Comparison of ENCODE assay signal across 8 mouse cellular contexts in genomic region chr11:75513336-75513735, GRCm38 (mm10). TPM values are rescaled to one million over a fixed set of nuclear protein-coding genes. Genes with fewer than 3 reads are reported as not detected.
DNase-seq lines count a peak whose midpoint lies in the region; ATAC-seq and TF ChIP-seq lines count a peak whose summit lies in the region.

TSS of gene Scarf1 (plus strand) at chr11:75513540.

- no peak for DNase-seq in midbrain, postnatal 0 days (ENCODE audit: low spot score)
- peak; percentile 68 to 71 for DNase-seq in heart, postnatal 14 days
- DNase-seq in kidney, postnatal 4 days = peak; percentile 68 to 79
- DNase-seq in c-Kit-positive CD71-positive TER-119-positive erythroid progenitor cells, embryonic 14.5 days (ENCODE audit: low spot score) = no peak
- no peak for DNase-seq in layer of hippocampus, postnatal 14 days (ENCODE audit: low spot score in 2 of 2)

- WGBS in midbrain, embryonic 16.5 days = 45% methylated on average over 8 of the region's 8 CpGs
- WGBS in midbrain, postnatal 0 days = 56% methylated on average over 8 of the region's 8 CpGs
- WGBS in neural tube, embryonic 15.5 days = 60% methylated on average over 8 of the region's 8 CpGs

- ATAC-seq in midbrain, embryonic 16.5 days = no peak
- no peak for ATAC-seq in midbrain, postnatal 0 days (ENCODE audit: low FRiP score)
- no peak for ATAC-seq in neural tube, embryonic 15.5 days (ENCODE audit: low FRiP score)
- no peak for ATAC-seq in erythroblast, adult 5-6 weeks (replicated peaks; ENCODE audit: low FRiP score, poor library complexity, severe bottlenecking)

- intact Hi-C loops in heart, postnatal 14 days (cut with DNase I) = no loop called here

- H3K4me3 ChIP-seq in midbrain, embryonic 16.5 days (ENCODE audit: low read depth, low read length) = no peak within 1 kb of the TSS
- H3K4me3 ChIP-seq in midbrain, postnatal 0 days (ENCODE audit: low read depth, low read length) = no peak within 1 kb of the TSS
- no peak within 1 kb of the TSS for H3K4me3 ChIP-seq in neural tube, embryonic 15.5 days (replicated peaks)

- H3K27ac ChIP-seq in midbrain, embryonic 16.5 days (ENCODE audit: low read length) = no peak within 1 kb of the TSS
- no peak within 1 kb of the TSS for H3K27ac ChIP-seq in midbrain, postnatal 0 days (ENCODE audit: low read depth, low read length)
- no peak within 1 kb of the TSS for H3K27ac ChIP-seq in neural tube, embryonic 15.5 days (replicated peaks)

- H3K9ac ChIP-seq in midbrain, embryonic 16.5 days (ENCODE audit: low read depth, low read length) = no peak within 1 kb of the TSS
- no peak within 1 kb of the TSS for H3K9ac ChIP-seq in midbrain, postnatal 0 days (replicated peaks; ENCODE audit: low read length, poor library complexity, severe bottlenecking)
- H3K9ac ChIP-seq in neural tube, embryonic 15.5 days (replicated peaks) = no peak within 1 kb of the TSS

- 0 out of 2 replicates have a peak within 1 kb of the TSS, but pooled peaks have one; percentile 17 for H3K4me2 ChIP-seq in midbrain, embryonic 16.5 days (ENCODE audit: low read length)
- H3K4me2 ChIP-seq in midbrain, postnatal 0 days (ENCODE audit: low read depth, low read length, poor library complexity, severe bottlenecking) = no peak within 1 kb of the TSS
- H3K4me2 ChIP-seq in neural tube, embryonic 15.5 days = peak within 1 kb of the TSS; percentile 11; the same call in 1 of the 2 replicates

- H3K27me3 ChIP-seq in midbrain, embryonic 16.5 days (ENCODE audit: control insufficient read depth, insufficient read depth, low read depth, low read length) = no peaks in the 10 kb centered on the region
- H3K27me3 ChIP-seq in midbrain, postnatal 0 days (ENCODE audit: insufficient read depth, low read length) = no peaks in the 10 kb centered on the region
- no peaks in the 10 kb centered on the region for H3K27me3 ChIP-seq in neural tube, embryonic 15.5 days (replicated peaks)

- no peaks in the 10 kb centered on the region for H3K9me3 ChIP-seq in midbrain, embryonic 16.5 days (replicated peaks; ENCODE audit: control insufficient read depth, low read length, poor library complexity, severe bottlenecking)
- no peaks in the 10 kb centered on the region for H3K9me3 ChIP-seq in midbrain, postnatal 0 days (ENCODE audit: low read length)
- H3K9me3 ChIP-seq in neural tube, embryonic 15.5 days (replicated peaks) = no peaks in the 10 kb centered on the region

- H3K4me1 ChIP-seq in midbrain, embryonic 16.5 days (ENCODE audit: control insufficient read depth, insufficient read depth, low read length) = peaks cover 7% of the 10 kb centered on the region
- H3K4me1 ChIP-seq in midbrain, postnatal 0 days (ENCODE audit: insufficient read depth, low read length) = peaks cover 5% of the 10 kb centered on the region; the same call in 1 of the 2 replicates
- H3K4me1 ChIP-seq in neural tube, embryonic 15.5 days = peaks cover 12% of the 10 kb centered on the region

- TF ChIP-seq CTCF in midbrain, postnatal 0 days (IDR thresholded peaks at IDR 0.05) = no peak

- peaks cover 10% of the 10 kb centered on the region for H3K36me3 ChIP-seq in midbrain, embryonic 16.5 days (ENCODE audit: control insufficient read depth, insufficient read depth, low read length)
- peaks cover 14% of the 10 kb centered on the region for H3K36me3 ChIP-seq in midbrain, postnatal 0 days (ENCODE audit: insufficient read depth, low read length)
- peaks cover 11% of the 10 kb centered on the region for H3K36me3 ChIP-seq in neural tube, embryonic 15.5 days

RNA-seq across cellular contexts. Expression of gene Scarf1, which starts in this region (rescaled TPM):
- 3.4 and 4.3 TPM in 2 replicates for polyA plus RNA-seq in midbrain, embryonic 16.5 days (2015; fragmentation: Nextera tagmentation; extraction: Ambion mirVana)
- 3.6 and 3.8 TPM in 2 replicates for total RNA-seq in midbrain, postnatal 0 days (2014; rRNA removed)
- 3.0 and 3.5 TPM in 2 replicates for polyA plus RNA-seq in midbrain, postnatal 0 days (2015; fragmentation: Nextera tagmentation; extraction: Ambion mirVana)
- total RNA-seq in heart, postnatal 14 days (2021) = 10 to 100 TPM; 15.7 to 16.5 TPM
- 3.9 and 4.7 TPM in 2 replicates for polyA plus RNA-seq in neural tube, embryonic 15.5 days (2015; fragmentation: Nextera tagmentation; extraction: Ambion mirVana)
- 1 to 10 TPM; 2.9 to 3.3 TPM for total RNA-seq in layer of hippocampus, postnatal 14 days (2021)
- 0.42 TPM in 1 of 2 replicates, not detected in the other for total RNA-seq in erythroblast, adult 5-6 weeks (2015; ENCODE audit: low replicate concordance)
- 0.42 and 1.4 TPM in 2 replicates for total RNA-seq in erythroblast, adult 5-6 weeks (2017; ENCODE audit: low replicate concordance)

Comparison
In these comparisons a context has a peak if more than half of its experiments do, and no peak if none do; other contexts are left out.
1. DNase-seq: peak in heart, postnatal 14 days (2 of 2) and kidney, postnatal 4 days (2 of 2); none in midbrain, postnatal 0 days (single experiment), c-Kit-positive CD71-positive TER-119-positive erythroid progenitor cells, embryonic 14.5 days (single experiment) and layer of hippocampus, postnatal 14 days (0 of 2).